Mouse (Mus musculus) ES-E14 (cell line): ENCODE measurements around the gene Crls1.

Experiments used
- CHD2 ChIP-seq: IDR thresholded peaks from 2 replicates; pipeline ENCODE4 v1.6.1; 2014; ENCODE audit warnings: mild to moderate bottlenecking, low read depth, low read length, inconsistent platforms
- MAFK ChIP-seq: IDR thresholded peaks from 2 replicates; pipeline ENCODE4 v1.6.1; 2014; ENCODE audit warnings: mild to moderate bottlenecking, low read depth, low read length, inconsistent platforms; ENCODE audit not compliant: insufficient read depth
- ZC3H11A ChIP-seq: IDR thresholded peaks from 2 replicates; pipeline ENCODE4 v1.6.1; 2012; ENCODE audit warnings: low read depth, mild to moderate bottlenecking, inconsistent platforms, low read length, borderline replicate concordance

DNA sequence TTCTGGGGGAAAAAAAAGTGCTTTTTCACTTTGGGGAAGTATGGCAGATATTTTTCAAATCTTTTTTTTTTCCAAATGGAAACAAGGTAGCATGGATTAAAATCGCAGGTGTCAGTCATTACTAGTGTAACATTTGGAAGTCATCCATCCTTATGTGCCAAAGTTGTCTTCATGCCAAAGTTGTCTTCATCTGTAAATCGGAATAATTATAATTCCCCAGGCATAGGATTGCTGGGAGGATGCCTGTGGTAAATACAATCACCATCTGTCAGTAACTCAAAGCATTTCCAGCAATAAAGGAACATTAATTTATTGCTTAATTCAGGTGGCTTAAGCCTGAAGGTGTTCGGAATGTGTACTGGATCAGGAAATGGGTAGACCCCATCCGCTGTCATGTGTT, 5.4 kb upstream of the Crls1 start:
- TF ChIP-seq MAFK: no peak
- no peak for TF ChIP-seq ZC3H11A
- no peak for TF ChIP-seq CHD2
